Mouse (Mus musculus) NIH3T3 (cell line): ENCODE data around the gene Mavs.

Experiments
- DNase-seq: peaks from one replicate; pipeline ENCODE4 v3.0.0-alpha.2; 2012; ENCODE audit warnings: low read depth

The Mavs gene

GRCm38 (mm10) chr2:131261481-131262212 lies 27.8 kb downstream of the Mavs start:
- DNase-seq, result peak; percentile 63

DNA sequence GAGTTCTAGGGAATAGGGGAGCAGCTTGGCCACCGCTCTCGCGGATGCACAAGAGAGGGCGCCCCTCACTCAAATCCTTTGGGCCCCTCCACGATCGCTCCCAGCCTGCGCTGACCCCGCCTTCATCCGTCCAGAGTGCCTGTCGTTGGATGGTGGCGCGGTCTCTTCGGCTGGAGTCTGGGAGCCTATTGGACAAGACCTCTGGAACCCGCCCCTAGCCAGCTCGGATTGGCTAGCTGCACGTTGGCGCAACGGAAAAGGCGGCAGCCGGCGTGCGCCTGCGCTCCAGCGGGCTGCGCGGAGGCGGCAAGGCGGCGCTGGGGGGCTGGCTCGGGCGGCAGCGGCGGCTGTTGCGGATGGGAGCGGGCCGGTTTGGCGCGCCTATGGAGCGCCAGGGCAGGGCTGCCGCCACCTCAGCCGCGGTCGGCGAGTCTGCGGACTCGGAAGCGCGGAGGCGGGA lies 28.4 kb downstream of the Mavs start, which contains the start of gene Pank2:
TSS of gene Pank2 (plus strand) at position 283 of the 460 bp plus-strand sequence.
- peak; percentile 97 for DNase-seq

- DNase-seq, result peak; percentile 32
Measured at GRCm38 (mm10) chr2:131262680-131263670, 29.1 kb downstream of the Mavs start.

GRCm38 (mm10) chr2:131264027-131264426 lies 30.2 kb downstream of the Mavs start:
- DNase-seq, result peak; percentile 5

GRCm38 (mm10) chr2:131265056-131265455 lies 31.2 kb downstream of the Mavs start:
- peak; percentile 9 for DNase-seq

GRCm38 (mm10) chr2:131275493-131275892 lies 41.6 kb downstream of the Mavs start:
- DNase-seq, result no peak

DNA sequence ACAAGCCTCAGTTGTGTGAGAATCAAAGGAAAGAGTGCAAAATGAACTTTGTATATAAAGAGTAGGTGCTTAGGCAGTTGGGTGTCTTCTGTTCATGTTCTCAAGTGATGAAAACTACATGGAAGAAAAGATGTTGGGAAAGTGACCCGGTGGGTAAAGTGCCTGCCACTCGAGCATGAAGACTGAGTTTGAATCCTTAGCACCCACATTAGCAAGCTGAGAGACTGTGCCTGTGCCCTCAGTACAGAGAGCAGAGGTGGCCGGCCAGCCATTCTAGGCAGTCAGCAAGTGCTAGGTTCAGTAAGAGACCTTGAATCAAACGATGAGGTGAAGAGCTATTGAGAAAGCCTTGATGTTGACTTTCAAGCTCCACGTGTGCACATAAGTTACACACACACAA lies 42.9 kb downstream of the Mavs start:
- no peak for DNase-seq

DNA sequence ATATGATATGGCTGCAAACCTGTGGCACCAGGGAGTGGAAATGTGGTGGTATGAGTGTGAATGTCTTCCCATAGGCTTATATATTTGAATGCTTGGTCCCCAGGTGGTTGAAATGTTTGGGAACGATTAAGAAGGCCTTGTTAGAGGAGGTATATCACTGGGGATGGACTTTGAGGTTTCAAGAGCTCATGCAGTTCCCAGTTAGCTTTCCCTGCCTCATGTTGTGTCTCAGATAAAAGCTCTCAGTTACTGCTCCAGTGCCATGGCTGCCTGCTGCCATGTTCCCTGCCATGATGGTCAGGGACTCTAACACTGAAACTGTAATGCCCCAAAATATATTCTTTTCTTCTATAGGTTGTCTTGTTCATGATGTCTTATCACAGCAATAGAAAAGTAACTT lies 47.7 kb downstream of the Mavs start:
- no peak for DNase-seq

DNA sequence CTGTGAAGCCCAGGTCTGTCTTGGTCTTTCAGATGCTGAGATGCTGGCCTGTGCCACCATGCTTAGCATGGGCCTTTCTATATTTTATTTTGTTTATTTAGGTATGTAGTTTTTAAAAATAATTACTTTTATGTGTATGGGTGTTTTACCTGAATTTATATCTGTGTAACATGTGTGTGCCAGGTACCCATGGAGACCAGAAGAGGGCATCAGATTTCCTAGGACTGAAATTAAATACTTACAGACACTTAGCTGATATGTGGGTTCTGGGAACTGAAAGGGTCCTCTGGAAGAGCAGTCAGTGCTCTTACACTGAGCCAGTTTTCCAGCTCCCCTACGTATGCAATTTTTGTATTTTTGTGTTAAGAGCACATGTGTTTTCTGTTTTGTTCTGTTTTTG lies 52.4 kb downstream of the Mavs start:
- peak; percentile 24 for DNase-seq

- DNase-seq, result no peak
Measured at GRCm38 (mm10) chr2:131290669-131291068, 56.8 kb downstream of the Mavs start.

DNA sequence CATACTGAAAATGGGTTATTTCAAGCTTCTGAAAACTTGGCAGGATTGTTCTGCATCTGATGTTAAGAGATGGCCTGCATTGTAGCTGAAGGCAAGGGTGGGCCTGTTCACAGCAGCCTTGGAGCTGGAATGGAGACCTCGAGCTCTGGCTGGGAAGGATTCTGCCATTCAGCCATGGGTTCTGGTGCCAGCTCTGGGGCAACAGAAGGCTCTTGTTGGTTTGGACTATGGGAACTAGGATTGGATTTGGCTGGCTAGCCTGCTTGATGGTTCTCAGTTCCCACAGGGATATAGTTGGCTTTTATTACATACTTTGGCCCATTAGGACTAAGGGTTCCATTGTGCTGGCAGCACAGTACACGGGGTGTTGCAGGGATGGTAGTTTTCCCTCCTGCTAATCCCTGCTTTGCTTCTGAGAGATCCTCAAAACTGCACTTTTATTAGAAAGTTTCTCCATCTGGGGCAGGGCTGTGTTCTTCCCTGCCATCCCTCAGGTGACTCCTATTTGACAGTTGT lies 62.9 kb downstream of the Mavs start:
- no peak for DNase-seq
